Mouse (Mus musculus) frontal cortex, adult 2 months (tissue): Measurements from ENCODE around the gene Unc5b. TPM values are rescaled to one million over a fixed set of nuclear protein-coding genes. Genes with fewer than 3 reads are reported as not detected.

ENCODE experiments used
- DNase-seq, 2 experiments: peaks; one replicate each; pipeline ENCODE4 v3.0.0; 2022; ENCODE audit warnings: low spot score in 1 of 2; ENCODE audit errors: extremely low spot score in 1 of 2
- polyA plus RNA-seq: library from polyadenylated mRNA; depleted of rRNA; stranded (reverse); fragments of >200 nt; gene quantifications from 2 replicates; pipeline ENCODE4 v1.2.3, GENCODE M21; 2012

Gene Unc5b
- polyA plus RNA-seq, 1 experiment: 7.4 TPM

DNA sequence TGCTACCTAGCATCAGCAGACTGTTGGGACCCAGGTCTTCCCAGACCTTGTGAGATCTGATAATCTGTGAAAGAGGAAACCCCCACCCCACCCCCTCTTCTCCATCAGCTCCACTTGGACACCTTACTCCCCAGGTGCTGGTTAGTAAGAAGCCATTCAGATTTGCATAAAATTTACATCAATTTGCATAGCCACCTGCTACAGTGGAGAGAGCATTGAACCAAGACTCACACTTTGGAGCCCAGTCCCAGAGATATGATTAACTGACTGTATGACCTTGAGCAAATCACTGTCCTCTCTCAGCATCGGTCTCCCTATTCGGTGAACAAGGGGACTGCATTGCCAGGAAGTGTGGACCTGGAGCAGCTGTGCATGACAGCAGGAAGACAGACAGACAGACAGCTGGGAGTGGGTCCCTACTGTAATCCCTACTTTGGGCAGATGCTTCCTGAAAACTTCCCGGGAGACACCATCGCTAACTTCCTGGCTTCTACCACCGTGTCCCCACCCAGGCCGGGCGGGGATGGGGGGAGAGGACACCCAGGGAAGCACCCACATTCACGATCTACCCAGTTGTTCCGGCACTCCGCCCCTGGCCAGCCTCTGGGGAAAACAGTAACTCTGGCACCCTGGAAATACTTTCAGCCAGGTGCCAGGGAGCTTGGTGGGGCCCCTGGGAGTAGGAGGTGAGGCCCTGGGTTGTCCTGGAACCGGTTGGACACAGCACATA lies 30.0 kb downstream of the Unc5b start:
- no peak for DNase-seq

DNA sequence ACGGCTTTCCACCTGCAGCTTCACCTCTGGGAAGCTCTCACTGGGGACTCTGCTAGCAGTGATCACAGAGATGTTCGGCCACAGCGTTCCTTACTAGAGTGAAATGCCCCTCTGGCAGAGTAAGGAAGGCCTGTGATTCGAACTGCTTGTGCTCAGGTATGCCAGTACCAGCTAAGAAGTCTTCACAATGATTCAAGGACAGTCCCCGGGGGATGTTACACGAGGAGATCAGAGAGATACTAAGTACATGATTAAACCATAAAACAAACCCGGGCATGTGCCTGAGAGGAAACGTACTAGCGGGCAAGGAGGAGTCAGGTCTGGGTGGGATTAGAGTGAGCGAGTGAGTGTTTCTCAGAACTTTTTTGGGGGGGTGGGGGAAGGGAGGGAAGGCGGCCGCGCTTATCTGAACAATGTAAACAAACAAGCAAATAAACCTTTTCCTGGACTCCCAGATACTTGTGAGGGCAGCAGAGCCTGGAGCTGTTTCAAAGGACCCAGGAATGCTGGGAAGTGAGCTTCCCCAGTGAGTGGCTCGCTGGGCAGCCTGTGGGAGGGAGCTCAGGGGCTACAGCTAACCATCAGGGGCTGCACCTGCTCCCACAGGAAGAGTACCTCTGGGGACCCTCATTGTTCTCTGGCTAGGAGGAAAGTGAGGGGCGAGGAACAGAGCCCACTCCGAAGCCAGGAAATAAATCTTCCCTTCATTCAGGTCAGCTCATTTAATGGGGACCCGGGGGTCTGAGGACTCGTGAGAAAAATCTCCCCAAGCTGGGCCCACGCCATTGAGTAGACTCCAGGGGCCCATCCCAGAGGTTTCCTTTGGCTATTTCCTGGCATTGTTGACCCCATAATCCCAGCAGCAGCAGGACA lies 30.9 kb downstream of the Unc5b start:
- no peak for DNase-seq

GRCm38 (mm10) chr10:60797682-60798422 lies 33.5 kb downstream of the Unc5b start:
- DNase-seq: no peak

GRCm38 (mm10) chr10:60796474-60796873 lies 34.9 kb downstream of the Unc5b start:
- no peak for DNase-seq

DNA sequence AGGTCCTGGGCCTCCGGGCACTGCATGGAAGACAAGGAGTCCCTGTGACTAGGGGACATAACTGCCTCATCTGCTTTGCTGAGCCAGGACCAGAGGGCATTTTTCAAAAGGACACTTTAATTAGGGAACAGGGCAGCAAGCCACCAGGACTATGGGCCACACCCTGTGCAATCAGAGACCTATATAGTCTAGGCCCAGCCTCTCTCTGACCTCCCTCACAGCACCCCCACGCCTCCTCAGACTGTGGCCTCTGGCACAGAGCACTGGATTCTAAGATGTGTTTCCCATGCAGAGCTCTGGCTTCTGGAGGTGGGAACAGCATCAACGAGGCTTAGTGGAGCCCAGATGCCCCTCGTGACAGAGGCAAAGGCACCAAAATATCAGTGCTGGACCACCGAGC lies 35.4 kb downstream of the Unc5b start:
- DNase-seq: no peak

DNA sequence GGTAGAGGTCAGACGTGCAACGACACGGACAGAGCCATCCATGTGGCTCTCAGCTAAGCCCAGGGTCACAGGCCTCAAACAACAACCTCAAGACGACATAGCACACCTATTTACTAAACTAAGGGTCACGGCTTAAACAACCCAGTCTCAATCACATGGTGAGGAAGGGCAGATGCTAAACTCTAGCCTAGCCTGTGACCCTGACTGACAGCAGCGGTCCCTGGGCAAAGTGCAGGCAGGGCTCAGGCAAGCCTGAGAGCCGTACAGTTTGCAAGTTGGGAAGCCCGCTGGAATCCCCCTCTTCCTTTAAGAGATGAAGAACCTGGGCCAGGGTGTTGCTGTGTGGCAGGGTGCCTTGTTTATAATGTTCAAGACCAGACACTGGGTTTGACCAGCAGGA lies 36.6 kb downstream of the Unc5b start:
- no peak for DNase-seq

- peak in 1 of 2 experiments; percentile 25 for DNase-seq
These were observed 37.0 kb downstream of the Unc5b start for GRCm38 (mm10) chr10:60794374-60794773.

GRCm38 (mm10) chr10:60792841-60793240 lies 38.5 kb downstream of the Unc5b start:
- no peak for DNase-seq

DNA sequence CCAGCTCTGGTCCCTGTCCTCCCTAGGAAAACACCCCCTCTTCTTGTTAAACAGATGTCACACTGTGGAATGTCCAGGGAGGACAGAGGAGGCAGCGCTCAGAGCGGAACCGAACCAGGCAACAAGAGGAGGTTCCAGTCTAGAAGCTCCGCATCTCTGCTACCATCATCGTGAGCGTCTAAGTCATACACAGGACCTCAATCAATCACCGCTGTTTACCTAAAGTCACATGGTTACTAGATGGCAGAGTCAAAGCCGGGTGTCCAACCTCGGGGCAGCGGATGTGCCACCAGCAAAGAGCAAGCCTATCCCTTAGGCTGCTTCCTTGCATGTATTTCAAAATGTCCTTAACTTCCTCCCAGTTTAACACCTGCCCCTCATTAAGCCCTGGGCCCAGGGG lies 39.0 kb downstream of the Unc5b start:
- DNase-seq: no peak

- no peak for DNase-seq
These were observed 40.5 kb downstream of the Unc5b start for GRCm38 (mm10) chr10:60790912-60791311.

DNA sequence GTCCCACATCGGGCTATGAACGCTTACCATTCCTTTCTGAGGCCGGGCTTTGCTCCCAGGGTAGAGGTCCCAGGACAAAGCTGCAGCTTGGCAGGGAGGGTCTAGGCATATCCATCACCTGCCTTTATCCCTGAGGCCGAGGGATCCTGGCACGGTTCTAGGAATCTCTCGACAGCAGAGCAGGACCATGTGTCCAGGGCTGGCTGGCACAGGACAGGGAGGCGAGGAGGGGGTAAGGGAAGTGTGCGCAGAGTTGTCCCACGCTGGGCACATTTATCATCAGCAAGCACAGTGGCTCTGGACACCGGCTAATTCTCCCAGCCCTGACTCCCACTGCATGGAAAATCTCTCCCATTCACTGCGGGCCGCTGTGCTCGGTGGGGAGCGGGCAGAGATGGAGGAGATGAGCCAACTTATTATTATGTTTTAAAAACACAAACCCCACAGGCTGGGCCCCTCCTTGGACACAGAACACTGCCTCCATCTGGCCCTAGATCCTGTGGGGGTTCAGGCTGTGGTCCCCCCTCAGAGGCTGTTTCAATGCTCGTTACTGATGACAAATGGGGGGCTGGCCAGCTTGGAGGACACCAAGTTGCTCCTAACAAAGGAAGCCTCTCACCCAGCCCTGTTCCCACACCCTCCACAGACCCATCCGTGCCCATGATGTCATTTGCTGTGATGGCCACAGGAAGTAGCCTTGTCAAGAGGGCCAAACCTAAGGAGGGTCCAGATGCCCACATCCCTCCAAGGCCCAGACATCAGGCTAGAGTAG lies 43.9 kb downstream of the Unc5b start:
- DNase-seq: no peak

- DNase-seq: no peak
These were observed 47.8 kb downstream of the Unc5b start for GRCm38 (mm10) chr10:60783608-60784007.

GRCm38 (mm10) chr10:60779628-60780027 lies 51.8 kb downstream of the Unc5b start:
- peak in 1 of 2 experiments; percentile 81 for DNase-seq

DNA sequence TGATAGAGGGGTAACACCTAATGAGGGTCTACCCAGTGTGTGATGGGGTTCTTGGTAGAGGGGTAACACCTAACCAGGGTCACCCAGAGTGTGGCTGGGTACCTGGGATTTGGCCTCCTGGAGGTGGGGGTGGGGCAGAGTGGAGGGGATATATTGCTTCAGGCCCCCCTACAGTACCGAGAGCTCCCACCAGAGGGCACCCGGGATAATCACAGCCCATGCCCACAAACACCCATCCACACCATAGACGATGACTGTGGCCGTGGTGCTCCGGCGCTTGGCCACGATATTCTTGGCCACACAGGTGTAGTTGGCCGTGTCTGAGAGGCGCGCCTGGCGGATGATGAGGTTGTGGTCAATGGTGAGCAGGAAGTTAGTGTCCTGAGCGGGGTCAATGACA lies 52.8 kb downstream of the Unc5b start:
- DNase-seq: peak in 1 of 2 experiments; percentile 39

- no peak for DNase-seq
These were observed 55.9 kb downstream of the Unc5b start for GRCm38 (mm10) chr10:60775473-60775872.

GRCm38 (mm10) chr10:60774616-60775015 lies 56.8 kb downstream of the Unc5b start:
- DNase-seq: no peak

GRCm38 (mm10) chr10:60770855-60771254 lies 60.5 kb downstream of the Unc5b start:
- no peak for DNase-seq

DNA sequence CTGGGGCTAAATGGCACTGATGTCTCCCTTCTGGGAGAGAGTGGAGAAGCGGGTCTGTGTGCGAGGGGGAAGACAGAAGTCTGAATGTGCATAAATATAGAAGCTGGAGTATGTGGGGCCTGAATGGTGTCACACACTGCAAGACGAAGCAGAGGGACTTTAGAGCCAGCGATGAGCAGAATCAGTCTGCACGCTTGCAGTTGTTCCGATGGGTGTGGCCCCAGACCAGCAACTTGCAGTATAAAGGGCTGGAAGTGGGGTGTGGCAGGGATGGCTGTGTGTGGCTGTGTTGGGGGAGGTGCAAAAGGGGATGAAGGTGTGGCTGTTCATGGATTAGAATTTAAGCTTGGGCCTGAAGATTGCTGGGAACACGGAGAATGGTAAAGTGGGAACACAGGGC lies 62.8 kb downstream of the Unc5b start:
- no peak for DNase-seq

- DNase-seq: no peak
These were observed 64.0 kb downstream of the Unc5b start for GRCm38 (mm10) chr10:60767400-60767799.

DNA sequence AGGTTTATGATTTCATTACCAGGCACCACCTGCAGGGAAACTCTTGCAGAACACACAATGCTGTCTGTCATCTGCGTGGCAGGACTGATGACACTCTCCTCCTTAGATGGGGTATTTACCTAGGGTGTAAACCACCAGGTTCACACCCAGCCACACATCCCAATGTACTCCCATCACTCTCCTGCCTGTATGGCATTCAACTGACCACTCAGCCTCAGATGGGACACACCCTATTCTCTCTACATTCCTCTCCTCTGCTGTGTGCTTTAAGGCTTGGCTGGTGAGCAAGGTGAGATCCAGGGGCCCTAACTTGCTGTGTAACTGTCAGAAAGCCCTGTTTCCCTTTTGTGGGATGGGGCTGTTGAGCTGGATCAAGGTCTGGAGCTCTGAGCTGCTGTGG lies 69.3 kb downstream of the Unc5b start:
- no peak for DNase-seq
